Mouse (Mus musculus) E14TG2a.4 (cell line): Measurements from ENCODE around the gene Plcb4.

Experiments
- CTCF ChIP-seq: conservative IDR thresholded peaks from 2 replicates; pipeline ENCODE4 v1.5.1; 2014; ENCODE audit warnings: low read length
- POU5F1 ChIP-seq: IDR thresholded peaks from 2 replicates; pipeline ENCODE4 v1.6.1; 2014; ENCODE audit warnings: low read length, borderline replicate concordance

DNA sequence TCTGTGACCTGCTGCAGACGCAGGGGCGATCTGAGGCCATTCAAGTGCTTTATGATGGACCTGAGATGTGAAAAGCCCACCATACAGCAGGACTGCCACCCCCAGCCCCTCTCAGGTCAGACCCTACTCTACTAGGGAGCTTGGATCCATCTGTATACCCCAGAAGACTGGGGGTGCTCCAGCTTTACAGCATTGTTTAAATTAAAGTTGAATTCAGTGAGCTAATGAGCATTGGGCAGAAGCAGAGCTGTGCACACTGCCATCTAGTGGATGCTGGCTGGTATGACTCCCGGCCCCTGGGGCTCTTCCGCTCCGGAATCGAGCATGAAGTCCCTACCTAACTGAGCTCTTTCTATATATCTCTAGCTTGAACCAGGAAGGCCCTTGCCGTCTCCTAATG, 298.9 kb downstream of the Plcb4 start:
- TF ChIP-seq CTCF (peak; percentile 97), POU5F1 (no peak)
